Mouse (Mus musculus): ENCODE data around the gene Rbfox1. TPM values are rescaled to one million over a fixed set of nuclear protein-coding genes. Genes with fewer than 3 reads are reported as not detected.

Rbfox1 gene
- polyA plus RNA-seq, 1 experiment = 1.5 TPM

GRCm38 (mm10) chr16:6032563-6032962 lies 147.4 kb downstream of the Rbfox1 start:
- no peaks in the 10 kb centered on the region for H3K4me1 ChIP-seq (ENCODE audit: control insufficient read depth, insufficient read depth, insufficient read length, low read length)
- no peak overlapping the region for H3K4me3 ChIP-seq (ENCODE audit: insufficient read depth, low read depth, low read length)
- no peak overlapping the region for H3K27ac ChIP-seq (replicated peaks; ENCODE audit: low read depth, low read length)

GRCm38 (mm10) chr16:6034876-6035275 lies 149.7 kb downstream of the Rbfox1 start:
- H3K4me1 ChIP-seq (ENCODE audit: control insufficient read depth, insufficient read depth, insufficient read length, low read length) = no peaks in the 10 kb centered on the region
- no peak overlapping the region for H3K4me3 ChIP-seq (ENCODE audit: insufficient read depth, low read depth, low read length)
- no peak overlapping the region for H3K27ac ChIP-seq (replicated peaks; ENCODE audit: low read depth, low read length)

DNA sequence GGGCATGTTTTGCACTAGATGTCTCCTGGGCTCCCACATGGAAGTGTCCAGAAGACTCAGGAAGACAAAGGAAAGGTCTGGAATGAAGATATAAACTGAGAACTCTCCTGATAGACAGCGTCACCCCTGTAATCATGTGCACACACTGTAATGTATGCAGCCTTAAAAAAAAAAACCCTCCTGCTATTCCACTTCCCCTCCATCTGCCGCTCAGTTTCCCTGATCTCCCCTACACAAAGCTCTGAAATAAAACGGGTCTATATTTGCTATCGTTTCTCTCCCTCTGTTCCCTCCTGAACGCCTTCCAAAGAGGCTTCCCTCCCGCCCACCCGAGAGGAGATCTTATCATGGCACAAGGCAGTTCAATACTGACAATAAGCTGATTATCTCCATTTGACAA lies 151.9 kb downstream of the Rbfox1 start:
- Histone ChIP-seq H3K4me3 (ENCODE audit: insufficient read depth, low read depth, low read length) (no peak overlapping the region), H3K27ac (replicated peaks; ENCODE audit: low read depth, low read length) (no peak overlapping the region), H3K4me1 (ENCODE audit: control insufficient read depth, insufficient read depth, insufficient read length, low read length) (no peaks in the 10 kb centered on the region)

DNA sequence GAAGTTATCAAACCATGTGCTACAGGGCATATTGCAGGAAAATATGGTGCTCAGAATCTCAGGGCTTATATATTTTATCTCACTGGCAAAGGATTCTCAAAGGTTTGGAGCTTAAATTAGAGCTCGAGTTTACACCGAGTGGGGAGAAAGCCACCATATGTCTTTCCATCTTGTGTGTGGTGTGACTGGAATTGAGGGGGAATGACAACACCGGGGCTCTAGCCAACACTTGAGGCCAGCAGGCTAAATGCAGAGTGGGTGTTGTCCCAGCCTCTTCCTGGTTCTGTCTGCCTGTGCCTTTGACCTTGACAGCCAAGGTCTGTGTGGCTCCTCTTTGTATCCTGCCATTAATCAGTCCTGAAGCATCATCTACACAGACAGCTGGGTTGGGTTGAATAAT lies 157.6 kb downstream of the Rbfox1 start:
- Histone ChIP-seq H3K4me1 (ENCODE audit: control insufficient read depth, insufficient read depth, insufficient read length, low read length) (no peaks in the 10 kb centered on the region), H3K4me3 (ENCODE audit: insufficient read depth, low read depth, low read length) (no peak overlapping the region), H3K27ac (replicated peaks; ENCODE audit: low read depth, low read length) (no peak overlapping the region)

DNA sequence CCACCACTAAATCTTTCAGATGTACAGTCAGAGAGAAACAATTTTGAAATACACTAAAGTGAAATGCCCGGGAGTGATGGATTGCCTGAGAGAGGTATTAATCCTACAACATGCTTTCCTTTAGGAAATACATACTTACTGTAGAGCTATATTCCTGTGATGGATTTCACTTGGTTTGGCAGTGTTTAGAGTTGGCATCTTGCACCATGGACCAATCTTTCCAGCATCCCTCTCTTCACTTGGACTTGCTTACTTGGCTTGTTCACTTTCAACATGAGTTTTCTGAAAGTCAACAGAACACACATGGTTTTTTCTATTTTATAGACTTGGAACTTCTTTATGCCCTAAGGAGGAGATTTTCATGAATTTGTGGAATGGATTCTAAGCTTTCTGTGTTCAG lies 163.4 kb downstream of the Rbfox1 start:
- H3K27ac ChIP-seq (replicated peaks; ENCODE audit: low read depth, low read length) = no peak overlapping the region
- H3K4me1 ChIP-seq (ENCODE audit: control insufficient read depth, insufficient read depth, insufficient read length, low read length) = no peaks in the 10 kb centered on the region
- H3K4me3 ChIP-seq (ENCODE audit: insufficient read depth, low read depth, low read length) = no peak overlapping the region

DNA sequence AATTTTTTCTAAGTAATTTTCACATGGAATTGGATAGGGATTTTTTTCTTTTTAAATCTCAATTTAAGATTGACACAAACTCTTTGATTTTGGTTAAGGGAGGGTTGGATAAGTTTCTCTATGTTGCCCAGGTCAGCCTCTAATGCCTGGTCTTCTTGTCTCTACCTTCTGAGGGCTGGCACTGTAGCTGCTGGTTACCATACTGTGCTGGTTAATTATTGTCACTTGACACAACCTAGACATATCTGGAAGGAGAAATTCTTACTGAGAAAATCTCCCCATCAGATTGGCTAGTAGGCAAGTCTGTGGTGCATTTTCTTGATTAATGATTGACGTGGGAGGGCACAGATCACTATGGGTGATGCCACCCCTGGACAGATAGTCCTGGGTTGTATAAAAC lies 177.3 kb downstream of the Rbfox1 start:
- H3K4me3 ChIP-seq (ENCODE audit: insufficient read depth, low read depth, low read length) = no peak overlapping the region
- no peak overlapping the region for H3K27ac ChIP-seq (replicated peaks; ENCODE audit: low read depth, low read length)
- H3K4me1 ChIP-seq (ENCODE audit: control insufficient read depth, insufficient read depth, insufficient read length, low read length) = no peaks in the 10 kb centered on the region

GRCm38 (mm10) chr16:6065481-6065880 lies 180.3 kb downstream of the Rbfox1 start:
- H3K27ac ChIP-seq (replicated peaks; ENCODE audit: low read depth, low read length) = no peak overlapping the region
- no peak overlapping the region for H3K4me3 ChIP-seq (ENCODE audit: insufficient read depth, low read depth, low read length)
- no peaks in the 10 kb centered on the region for H3K4me1 ChIP-seq (ENCODE audit: control insufficient read depth, insufficient read depth, insufficient read length, low read length)

GRCm38 (mm10) chr16:6075442-6076050 lies 190.4 kb downstream of the Rbfox1 start:
- Histone ChIP-seq H3K4me1 (ENCODE audit: control insufficient read depth, insufficient read depth, insufficient read length, low read length) (no peaks in the 10 kb centered on the region), H3K4me3 (ENCODE audit: insufficient read depth, low read depth, low read length) (no peak overlapping the region), H3K27ac (replicated peaks; ENCODE audit: low read depth, low read length) (no peak overlapping the region)

GRCm38 (mm10) chr16:6079017-6079416 lies 193.9 kb downstream of the Rbfox1 start:
- Histone ChIP-seq H3K4me1 (ENCODE audit: control insufficient read depth, insufficient read depth, insufficient read length, low read length) (no peaks in the 10 kb centered on the region), H3K27ac (replicated peaks; ENCODE audit: low read depth, low read length) (no peak overlapping the region), H3K4me3 (ENCODE audit: insufficient read depth, low read depth, low read length) (no peak overlapping the region)

GRCm38 (mm10) chr16:6084701-6085365 lies 199.7 kb downstream of the Rbfox1 start:
- Histone ChIP-seq H3K4me3 (ENCODE audit: insufficient read depth, low read depth, low read length) (no peak overlapping the region), H3K27ac (replicated peaks; ENCODE audit: low read depth, low read length) (no peak overlapping the region), H3K4me1 (ENCODE audit: control insufficient read depth, insufficient read depth, insufficient read length, low read length) (no peaks in the 10 kb centered on the region)

- Histone ChIP-seq H3K27ac (replicated peaks; ENCODE audit: low read depth, low read length) (no peak overlapping the region), H3K4me3 (ENCODE audit: insufficient read depth, low read depth, low read length) (no peak overlapping the region), H3K4me1 (ENCODE audit: control insufficient read depth, insufficient read depth, insufficient read length, low read length) (no peaks in the 10 kb centered on the region)
These were observed 201.0 kb downstream of the Rbfox1 start for GRCm38 (mm10) chr16:6086200-6086599.

GRCm38 (mm10) chr16:6091326-6092123 lies 206.4 kb downstream of the Rbfox1 start:
- H3K4me3 ChIP-seq (ENCODE audit: insufficient read depth, low read depth, low read length) = no peak overlapping the region

GRCm38 (mm10) chr16:6095604-6096372 lies 210.6 kb downstream of the Rbfox1 start:
- no peak overlapping the region for H3K27ac ChIP-seq (replicated peaks; ENCODE audit: low read depth, low read length)
- H3K4me3 ChIP-seq (ENCODE audit: insufficient read depth, low read depth, low read length) = no peak overlapping the region
- H3K4me1 ChIP-seq (ENCODE audit: control insufficient read depth, insufficient read depth, insufficient read length, low read length) = no peaks in the 10 kb centered on the region

More at GRCm38 (mm10) chr16:6091326-6092123, 206.4 kb downstream of the Rbfox1 start:
- Histone ChIP-seq H3K27ac (replicated peaks; ENCODE audit: low read depth, low read length) (no peak overlapping the region), H3K4me1 (ENCODE audit: control insufficient read depth, insufficient read depth, insufficient read length, low read length) (no peaks in the 10 kb centered on the region)

DNA sequence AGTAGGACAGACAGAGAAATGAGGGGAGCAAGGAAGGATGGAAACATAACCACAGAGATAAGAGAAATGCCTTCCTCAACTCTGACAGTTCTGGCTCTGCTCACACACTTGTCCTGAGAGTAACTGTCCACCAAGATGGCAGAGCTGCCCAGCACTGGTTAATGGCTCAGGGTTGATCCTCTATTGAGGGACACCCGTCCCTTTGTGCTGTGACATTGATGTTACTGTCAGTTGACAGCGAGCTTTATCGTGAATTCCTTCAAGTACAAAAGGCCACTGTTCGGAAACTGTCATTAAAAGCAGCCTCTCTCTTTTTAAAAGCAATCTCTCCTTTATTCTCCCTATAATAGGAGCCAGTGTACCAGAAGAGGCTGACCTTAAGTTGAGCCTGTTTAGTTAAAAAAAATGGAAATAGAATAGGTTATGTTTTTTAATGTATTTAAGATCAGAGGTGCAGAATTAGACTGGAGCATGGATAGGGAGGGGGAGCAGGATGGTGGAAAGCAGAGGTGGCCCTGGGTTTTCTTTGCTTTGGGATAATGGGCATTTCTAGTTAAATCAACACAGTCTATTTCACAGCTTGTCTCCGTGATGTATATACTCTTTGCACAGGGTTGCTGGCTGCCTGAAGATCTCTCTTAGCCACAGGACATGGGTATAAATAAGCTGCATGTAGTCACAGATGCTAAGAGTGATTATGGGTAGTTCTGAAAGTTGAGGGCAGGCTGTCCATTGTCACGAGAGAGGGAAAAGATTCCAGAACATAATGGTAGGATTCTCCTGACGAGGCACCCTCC lies 212.3 kb downstream of the Rbfox1 start:
- Histone ChIP-seq H3K4me3 (ENCODE audit: insufficient read depth, low read depth, low read length) (no peak overlapping the region), H3K27ac (replicated peaks; ENCODE audit: low read depth, low read length) (no peak overlapping the region), H3K4me1 (ENCODE audit: control insufficient read depth, insufficient read depth, insufficient read length, low read length) (no peaks in the 10 kb centered on the region)

Measured in brown adipose tissue, adult 24 weeks (tissue).